Mouse (Mus musculus): Measurements from ENCODE around the gene Cdk16. TPM values are rescaled to one million over a fixed set of nuclear protein-coding genes. Genes with fewer than 3 reads are reported as not detected.
"Not testable (repeated sequence)": the region's sequence is repeated elsewhere in the genome, so short reads cannot be mapped to it uniquely, and the experiment has no call there.

Gene Cdk16
- 100 to 1,000 TPM; 122 TPM for total RNA-seq (2021)
- long read RNA-seq, experiment 1, transcript Cdk16-201 (16 exons, 3,120 nt): major isoform, 140 of 184 reads
- long read RNA-seq, experiment 1, partial matches to known transcripts: 30 of 184 reads
- long read RNA-seq, experiment 1, other reads (novel, unspliced or antisense): 14 of 184 reads
- long read RNA-seq, experiment 2, transcript Cdk16-201 (16 exons, 3,120 nt): major isoform, 195 of 233 reads
- long read RNA-seq, experiment 2, partial matches to known transcripts: 11 of 233 reads
- long read RNA-seq, experiment 2, other reads (novel, unspliced or antisense): 27 of 233 reads

GRCm38 (mm10) chrX:20687519-20688067 is at the start of gene Cdk16:
TSS of gene Cdk16 (plus strand) at chrX:20687954.
- DNase-seq: peak; percentile 83
- intact Hi-C loops (cut with DNase I; ENCODE audit: low total_unique reads): no loop called here

- intact Hi-C loops (cut with DNase I; ENCODE audit: low total_unique reads): no loop called here
- no peak for DNase-seq
These were observed 49.6 kb upstream of the Cdk16 start for GRCm38 (mm10) chrX:20638141-20638540.

GRCm38 (mm10) chrX:20644780-20645179 is 43.0 kb upstream of the Cdk16 start:
- DNase-seq: no peak

GRCm38 (mm10) chrX:20657593-20657992 is 30.2 kb upstream of the Cdk16 start:
- intact Hi-C loops (cut with DNase I; ENCODE audit: low total_unique reads): no loop called here

More at GRCm38 (mm10) chrX:20644780-20645179, 43.0 kb upstream of the Cdk16 start:
- intact Hi-C loops (cut with DNase I; ENCODE audit: low total_unique reads): no loop called here

GRCm38 (mm10) chrX:20658026-20658652 is 29.6 kb upstream of the Cdk16 start, which contains the start of gene Uba1:
TSS of gene Uba1 (plus strand) at chrX:20658326.
- intact Hi-C loops (cut with DNase I; ENCODE audit: low total_unique reads): no loop called here
- peak; percentile 69 for DNase-seq

More at GRCm38 (mm10) chrX:20657593-20657992, 30.2 kb upstream of the Cdk16 start:
- no peak for DNase-seq

- intact Hi-C loops (cut with DNase I; ENCODE audit: low total_unique reads): no loop called here
These were observed 28.8 kb upstream of the Cdk16 start for GRCm38 (mm10) chrX:20658891-20659406.

GRCm38 (mm10) chrX:20662317-20662715 is 25.4 kb upstream of the Cdk16 start:
- DNase-seq: no peak
- intact Hi-C loops (cut with DNase I; ENCODE audit: low total_unique reads): no loop called here

More at GRCm38 (mm10) chrX:20658891-20659406, 28.8 kb upstream of the Cdk16 start:
- no peak for DNase-seq

- peak; percentile 82 for DNase-seq
- intact Hi-C loops (cut with DNase I; ENCODE audit: low total_unique reads): no loop called here
These were observed 24.9 kb upstream of the Cdk16 start for GRCm38 (mm10) chrX:20662716-20663443.

GRCm38 (mm10) chrX:20663444-20663790 is 24.3 kb upstream of the Cdk16 start:
- DNase-seq: no peak
- intact Hi-C loops (cut with DNase I; ENCODE audit: low total_unique reads): no loop called here

GRCm38 (mm10) chrX:20688068-20688547 is 354 bp downstream of the Cdk16 start:
- intact Hi-C loops (cut with DNase I; ENCODE audit: low total_unique reads): no loop called here
- DNase-seq: peak; percentile 78

- intact Hi-C loops (cut with DNase I; ENCODE audit: low total_unique reads): no loop called here
- peak; percentile 74 for DNase-seq
These were observed 861 bp downstream of the Cdk16 start for GRCm38 (mm10) chrX:20688615-20689014.

- intact Hi-C loops (cut with DNase I; ENCODE audit: low total_unique reads): no loop called here
- no peak for DNase-seq
These were observed 3.8 kb downstream of the Cdk16 start for GRCm38 (mm10) chrX:20691566-20691965.

GRCm38 (mm10) chrX:20692616-20693015 is 4.9 kb downstream of the Cdk16 start:
- no peak for DNase-seq
- intact Hi-C loops (cut with DNase I; ENCODE audit: low total_unique reads): no loop called here

- no peak for DNase-seq
- intact Hi-C loops (cut with DNase I; ENCODE audit: low total_unique reads): no loop called here
These were observed 8.1 kb downstream of the Cdk16 start for GRCm38 (mm10) chrX:20695842-20696241.

GRCm38 (mm10) chrX:20703741-20704290 is 16.1 kb downstream of the Cdk16 start, which contains the start of gene Usp11:
TSS of gene Usp11 (plus strand) at chrX:20703906.
- no peak for DNase-seq
- intact Hi-C loops (cut with DNase I; ENCODE audit: low total_unique reads): no loop called here

GRCm38 (mm10) chrX:20704295-20705082 is 16.7 kb downstream of the Cdk16 start:
- intact Hi-C loops (cut with DNase I; ENCODE audit: low total_unique reads): no loop called here
- DNase-seq: peak; percentile 72

GRCm38 (mm10) chrX:20705083-20705402 is 17.3 kb downstream of the Cdk16 start:
- intact Hi-C loops (cut with DNase I; ENCODE audit: low total_unique reads): no loop called here
- no peak for DNase-seq

- no peak for DNase-seq
- intact Hi-C loops (cut with DNase I; ENCODE audit: low total_unique reads): no loop called here
These were observed 40.9 kb downstream of the Cdk16 start for GRCm38 (mm10) chrX:20728681-20729080.

- DNase-seq: peak; percentile 21
- intact Hi-C loops (cut with DNase I; ENCODE audit: low total_unique reads): not testable (repeated sequence)
These were observed 42.3 kb downstream of the Cdk16 start for GRCm38 (mm10) chrX:20730048-20730447.
